Mouse (Mus musculus): ENCODE data around the gene Dennd1a. TPM values are rescaled to one million over a fixed set of nuclear protein-coding genes. Genes with fewer than 3 reads are reported as not detected.

Gene Dennd1a
- total and polyA plus RNA-seq, 2 experiments, result 13.0 to 14.5 TPM

- 83% methylated on average over 2 of the region's 2 CpGs for WGBS
- Histone ChIP-seq H3K4me1 (ENCODE audit: control insufficient read depth, insufficient read depth, low read length) (no peaks in the 10 kb centered on the region), H3K79me2 (ENCODE audit: control insufficient read depth, insufficient read depth, low read length) (no peaks in the 10 kb centered on the region), H3K27ac (replicated peaks; ENCODE audit: insufficient read depth, low read depth, low read length) (no peak overlapping the region), H3K27me3 (ENCODE audit: control insufficient read depth, insufficient read depth, low read length) (no peaks in the 10 kb centered on the region), H3K36me3 (ENCODE audit: control insufficient read depth, insufficient read depth, low read length) (no peaks in the 10 kb centered on the region), H3K4me3 (ENCODE audit: insufficient read depth, low read depth, low read length) (no peak overlapping the region), H3K9ac (ENCODE audit: low read depth, low read length) (no peak overlapping the region)
- no peak for TF ChIP-seq CTCF (IDR thresholded peaks at IDR 0.05; ENCODE audit: low read depth, low read length)
- TF ChIP-seq POLR2A (IDR thresholded peaks at IDR 0.05; ENCODE audit: extremely low read depth, insufficient read depth, low read length), result no peak
- no peak for DNase-seq (ENCODE audit: extremely low read depth, low read depth, low spot score)
Observed at GRCm38 (mm10) chr2:37756220-37756930, 530.8 kb downstream of the Dennd1a start.

- H3K9ac ChIP-seq (ENCODE audit: low read depth, low read length), result no peak overlapping the region
- H3K4me3 ChIP-seq (ENCODE audit: insufficient read depth, low read depth, low read length), result no peak overlapping the region
- WGBS, result 100% methylated on average over 1 of the region's 1 CpGs
- no peak overlapping the region for H3K27ac ChIP-seq (replicated peaks; ENCODE audit: insufficient read depth, low read depth, low read length)
- DNase-seq (ENCODE audit: extremely low read depth, low read depth, low spot score), result no peak
- no peaks in the 10 kb centered on the region for H3K4me1 ChIP-seq (ENCODE audit: control insufficient read depth, insufficient read depth, low read length)
- H3K79me2 ChIP-seq (ENCODE audit: control insufficient read depth, insufficient read depth, low read length), result no peaks in the 10 kb centered on the region
- H3K27me3 ChIP-seq (ENCODE audit: control insufficient read depth, insufficient read depth, low read length), result no peaks in the 10 kb centered on the region
- no peak for TF ChIP-seq POLR2A (IDR thresholded peaks at IDR 0.05; ENCODE audit: extremely low read depth, insufficient read depth, low read length)
- TF ChIP-seq CTCF (IDR thresholded peaks at IDR 0.05; ENCODE audit: low read depth, low read length), result no peak
- no peaks in the 10 kb centered on the region for H3K36me3 ChIP-seq (ENCODE audit: control insufficient read depth, insufficient read depth, low read length)
Observed at GRCm38 (mm10) chr2:37751114-37751513, 536.1 kb downstream of the Dennd1a start.

GRCm38 (mm10) chr2:37749323-37749722, 537.9 kb downstream of the Dennd1a start:
- TF ChIP-seq POLR2A (IDR thresholded peaks at IDR 0.05; ENCODE audit: extremely low read depth, insufficient read depth, low read length), result no peak
- TF ChIP-seq CTCF (IDR thresholded peaks at IDR 0.05; ENCODE audit: low read depth, low read length), result no peak
- no peak for DNase-seq (ENCODE audit: extremely low read depth, low read depth, low spot score)
- Histone ChIP-seq H3K27me3 (ENCODE audit: control insufficient read depth, insufficient read depth, low read length) (no peaks in the 10 kb centered on the region), H3K4me1 (ENCODE audit: control insufficient read depth, insufficient read depth, low read length) (no peaks in the 10 kb centered on the region), H3K4me3 (ENCODE audit: insufficient read depth, low read depth, low read length) (no peak overlapping the region), H3K27ac (replicated peaks; ENCODE audit: insufficient read depth, low read depth, low read length) (no peak overlapping the region), H3K79me2 (ENCODE audit: control insufficient read depth, insufficient read depth, low read length) (no peaks in the 10 kb centered on the region), H3K9ac (ENCODE audit: low read depth, low read length) (no peak overlapping the region), H3K36me3 (ENCODE audit: control insufficient read depth, insufficient read depth, low read length) (no peaks in the 10 kb centered on the region)
- WGBS, result 87% methylated on average over 6 of the region's 6 CpGs

Other genes with a start within 250 kb of the Dennd1a start
- 1.3 and 3.6 TPM in 2 replicates for gene Lhx2, start 51.9 kb upstream of the Dennd1a start, total RNA-seq (2014; rRNA removed)
- 4.6 and 5.4 TPM in 2 replicates for gene Lhx2, start 51.9 kb upstream of the Dennd1a start, polyA plus RNA-seq (2012; rRNA removed)
- gene Nek6, start 224.3 kb upstream of the Dennd1a start, total RNA-seq (2014; rRNA removed), result 13.6 and 17.1 TPM in 2 replicates
- gene Nek6, start 224.3 kb upstream of the Dennd1a start, polyA plus RNA-seq (2012; rRNA removed), result 51.0 and 58.8 TPM in 2 replicates

Measured in liver, adult 2 months (tissue).